Mouse (Mus musculus): ENCODE results near the gene Vtn. TPM values are rescaled to one million over a fixed set of nuclear protein-coding genes. Genes with fewer than 3 reads are reported as not detected.
A peak's percentile ranks its signal among the peaks of the same experiment; 100 is the strongest.

Gene Vtn
- total and polyA plus RNA-seq, 3 experiments: not detected

DNA sequence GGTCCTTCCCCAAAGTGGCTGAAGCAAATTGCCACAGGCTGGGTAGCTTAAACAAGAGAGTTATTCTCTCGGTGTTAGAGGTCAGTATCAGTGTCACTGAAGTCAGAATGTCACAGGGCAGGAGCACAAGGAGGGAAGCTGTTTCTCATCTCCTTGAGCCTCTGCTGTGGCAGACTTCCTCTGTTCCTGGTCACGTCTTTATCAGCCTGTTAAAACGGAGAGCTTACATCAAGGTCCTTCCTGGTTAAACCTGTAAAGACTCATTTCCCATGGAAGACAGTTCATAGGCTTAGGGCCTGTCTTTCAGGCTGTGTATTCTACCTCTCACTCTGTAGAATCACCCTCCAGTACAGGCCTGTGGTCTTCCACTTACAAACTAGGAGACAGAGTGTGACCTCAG, 31.0 kb upstream of the Vtn start:
- DNase-seq (ENCODE audit: low spot score) (no peak), ATAC-seq (ENCODE audit: extremely low read depth, insufficient number of reproducible peaks, low FRiP score, poor library complexity, severe bottlenecking) (no peak)
- Histone ChIP-seq H3K4me1 (ENCODE audit: insufficient read depth, low read depth, low read length) (peaks cover 2% of the 10 kb centered on the region), H3K4me3 (ENCODE audit: low read depth, low read length) (no peak overlapping the region), H3K36me3 (replicated peaks) (no peaks in the 10 kb centered on the region), H3K9me3 (replicated peaks) (no peaks in the 10 kb centered on the region), H3K27me3 (ENCODE audit: insufficient read depth, low read length) (peaks cover 28% of the 10 kb centered on the region)
- no peak for TF ChIP-seq GATA1 (IDR thresholded peaks at IDR 0.05; ENCODE audit: borderline replicate concordance, low read length)
- TF ChIP-seq TAL1 (conservative IDR thresholded peaks at IDR 0.05; ENCODE audit: low read depth, low read length): no peak
- no peak for TF ChIP-seq GATA2 (IDR thresholded peaks at IDR 0.05; ENCODE audit: borderline replicate concordance, low read depth, low read length)
- TF ChIP-seq CTCF (IDR thresholded peaks at IDR 0.05; ENCODE audit: low read depth, low read length): no peak
- TF ChIP-seq POLR2AphosphoS5 (IDR thresholded peaks at IDR 0.05; ENCODE audit: insufficient replicate concordance, low read depth, low read length): no peak

DNA sequence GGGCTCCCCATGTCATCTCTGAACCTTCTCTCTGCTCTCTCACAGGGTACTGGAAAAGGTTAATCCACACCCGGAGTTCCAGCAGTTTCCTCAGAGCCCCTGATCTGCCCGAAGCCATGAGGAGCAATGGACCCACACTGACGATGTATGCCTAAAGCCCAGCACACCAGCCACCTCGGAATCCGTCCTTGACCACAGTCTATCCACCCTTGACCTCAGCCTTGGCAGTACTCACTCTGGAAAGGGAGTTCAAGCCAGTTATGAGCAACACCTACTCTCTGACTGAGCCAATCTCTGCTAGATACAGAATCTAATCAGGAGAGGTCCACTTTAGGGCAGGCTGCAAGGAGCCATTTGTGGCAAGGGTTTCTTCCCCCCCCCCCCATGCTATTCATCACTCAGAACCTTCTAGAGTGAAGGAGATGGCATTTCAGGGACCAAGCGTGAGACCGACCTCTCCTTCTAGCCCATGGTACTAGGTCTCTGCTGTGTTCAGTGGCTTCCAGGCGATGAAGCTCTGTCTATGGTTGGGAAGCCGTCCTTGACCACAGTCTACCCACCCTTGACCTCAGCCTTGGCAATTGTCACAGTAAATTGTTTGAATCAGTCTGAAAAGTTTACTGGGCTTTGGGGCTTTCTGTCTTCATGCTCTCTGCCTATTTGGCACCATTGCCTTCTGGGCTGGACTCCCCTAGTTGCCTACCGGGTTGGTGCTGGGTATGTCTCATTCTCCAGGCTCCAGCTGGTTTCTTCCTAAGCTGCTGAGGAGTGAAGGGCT, 27.4 kb upstream of the Vtn start:
- no peak for DNase-seq (ENCODE audit: low spot score)
- TF ChIP-seq GATA1 (IDR thresholded peaks at IDR 0.05; ENCODE audit: borderline replicate concordance, low read length) (no peak), CTCF (IDR thresholded peaks at IDR 0.05; ENCODE audit: low read depth, low read length) (no peak), GATA2 (IDR thresholded peaks at IDR 0.05; ENCODE audit: borderline replicate concordance, low read depth, low read length) (no peak), POLR2AphosphoS5 (IDR thresholded peaks at IDR 0.05; ENCODE audit: insufficient replicate concordance, low read depth, low read length) (no peak), TAL1 (conservative IDR thresholded peaks at IDR 0.05; ENCODE audit: low read depth, low read length) (no peak)
- ATAC-seq (ENCODE audit: extremely low read depth, insufficient number of reproducible peaks, low FRiP score, poor library complexity, severe bottlenecking): no peak

DNA sequence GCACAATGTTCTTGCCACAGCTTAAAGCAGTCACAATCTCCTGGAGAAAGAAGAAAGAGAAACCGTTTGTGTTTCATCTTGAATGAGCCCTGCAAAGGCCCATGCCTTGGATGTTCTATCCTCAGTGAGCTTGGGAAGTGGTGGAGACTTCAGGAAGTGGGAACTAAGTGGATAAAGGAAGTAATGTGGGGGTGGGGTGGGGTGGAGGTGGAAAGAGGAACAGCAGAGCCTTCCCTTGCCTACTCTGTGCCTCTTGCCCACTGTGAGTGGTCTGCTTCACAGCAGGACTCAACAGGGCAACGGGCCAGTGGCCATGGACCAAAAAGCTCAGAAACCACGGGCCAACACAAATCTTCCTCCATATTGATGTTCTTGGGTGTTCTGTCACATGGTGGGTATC, 23.6 kb upstream of the Vtn start:
- TF ChIP-seq GATA1 (IDR thresholded peaks at IDR 0.05; ENCODE audit: borderline replicate concordance, low read length): no peak
- no peak for TF ChIP-seq GATA2 (IDR thresholded peaks at IDR 0.05; ENCODE audit: borderline replicate concordance, low read depth, low read length)
- TF ChIP-seq CTCF (IDR thresholded peaks at IDR 0.05; ENCODE audit: low read depth, low read length): no peak
- no peak for TF ChIP-seq TAL1 (conservative IDR thresholded peaks at IDR 0.05; ENCODE audit: low read depth, low read length)
- no peak for TF ChIP-seq POLR2AphosphoS5 (IDR thresholded peaks at IDR 0.05; ENCODE audit: insufficient replicate concordance, low read depth, low read length)
- no peak for DNase-seq (ENCODE audit: low spot score)

More for the DNA sequence above, 27.4 kb upstream of the Vtn start:
- H3K9me3 ChIP-seq (replicated peaks): no peaks in the 10 kb centered on the region
- no peaks in the 10 kb centered on the region for H3K36me3 ChIP-seq (replicated peaks)
- H3K4me1 ChIP-seq (ENCODE audit: insufficient read depth, low read depth, low read length): no peaks in the 10 kb centered on the region
- H3K4me3 ChIP-seq (ENCODE audit: low read depth, low read length): no peak overlapping the region
- H3K27me3 ChIP-seq (ENCODE audit: insufficient read depth, low read length): peaks cover 21% of the 10 kb centered on the region

DNA sequence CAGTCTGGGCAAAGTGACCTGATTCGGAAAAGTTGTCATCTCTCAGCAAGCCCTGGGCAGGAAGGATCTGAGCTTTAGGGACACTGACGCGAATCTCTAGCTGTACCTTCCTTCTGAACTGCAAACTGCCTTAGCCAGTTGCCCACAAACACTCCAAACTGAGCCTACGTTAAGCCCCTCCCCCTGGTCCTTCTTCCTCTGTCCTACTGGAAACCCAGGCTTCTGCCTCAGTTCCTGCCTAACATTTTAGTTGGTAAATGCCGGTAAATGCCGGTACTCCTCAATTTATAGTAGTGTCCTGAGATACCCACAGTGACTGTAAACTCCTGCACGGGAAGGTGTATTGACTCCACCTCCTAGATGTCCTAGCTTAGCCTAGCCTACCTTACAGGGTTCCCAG, 15.3 kb upstream of the Vtn start:
- ATAC-seq (ENCODE audit: extremely low read depth, insufficient number of reproducible peaks, low FRiP score, poor library complexity, severe bottlenecking) (no peak), DNase-seq (ENCODE audit: low spot score) (no peak)
- Histone ChIP-seq H3K4me3 (ENCODE audit: low read depth, low read length) (no peak overlapping the region), H3K9me3 (replicated peaks) (no peaks in the 10 kb centered on the region), H3K4me1 (ENCODE audit: insufficient read depth, low read depth, low read length) (no peaks in the 10 kb centered on the region), H3K27me3 (ENCODE audit: insufficient read depth, low read length) (peaks cover 28% of the 10 kb centered on the region), H3K36me3 (replicated peaks) (no peaks in the 10 kb centered on the region)
- TF ChIP-seq TAL1 (conservative IDR thresholded peaks at IDR 0.05; ENCODE audit: low read depth, low read length) (no peak), POLR2AphosphoS5 (IDR thresholded peaks at IDR 0.05; ENCODE audit: insufficient replicate concordance, low read depth, low read length) (no peak), CTCF (IDR thresholded peaks at IDR 0.05; ENCODE audit: low read depth, low read length) (no peak), GATA1 (IDR thresholded peaks at IDR 0.05; ENCODE audit: borderline replicate concordance, low read length) (no peak), GATA2 (IDR thresholded peaks at IDR 0.05; ENCODE audit: borderline replicate concordance, low read depth, low read length) (no peak)

More for the DNA sequence above, 23.6 kb upstream of the Vtn start:
- Histone ChIP-seq H3K9me3 (replicated peaks) (no peaks in the 10 kb centered on the region), H3K4me1 (ENCODE audit: insufficient read depth, low read depth, low read length) (no peaks in the 10 kb centered on the region), H3K4me3 (ENCODE audit: low read depth, low read length) (no peak overlapping the region), H3K36me3 (replicated peaks) (no peaks in the 10 kb centered on the region), H3K27me3 (ENCODE audit: insufficient read depth, low read length) (peaks cover 20% of the 10 kb centered on the region)
- no peak for ATAC-seq (ENCODE audit: extremely low read depth, insufficient number of reproducible peaks, low FRiP score, poor library complexity, severe bottlenecking)

DNA sequence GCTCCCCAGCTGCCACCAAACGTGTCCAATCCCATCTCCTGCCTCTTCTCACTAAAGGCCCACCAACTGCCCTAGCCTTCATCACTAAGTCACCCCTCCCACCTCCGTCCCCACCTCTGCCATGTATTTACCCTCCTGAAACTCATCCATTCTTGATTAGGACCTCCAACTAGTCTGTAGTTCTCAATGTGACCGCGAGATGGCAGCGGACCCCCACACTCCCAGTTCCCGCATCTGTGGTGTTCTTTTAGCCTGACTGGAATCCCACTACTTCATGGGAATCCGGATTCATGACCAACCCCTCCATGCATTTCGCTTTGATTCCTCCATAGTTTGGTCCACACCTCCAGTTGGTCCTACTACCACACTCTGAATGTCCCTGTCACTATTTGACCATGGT, 10.7 kb upstream of the Vtn start:
- Histone ChIP-seq H3K36me3 (replicated peaks) (no peaks in the 10 kb centered on the region), H3K4me3 (ENCODE audit: low read depth, low read length) (no peak overlapping the region), H3K4me1 (ENCODE audit: insufficient read depth, low read depth, low read length) (no peaks in the 10 kb centered on the region; the same call in 1 of the 2 replicates), H3K9me3 (replicated peaks) (no peaks in the 10 kb centered on the region), H3K27me3 (ENCODE audit: insufficient read depth, low read length) (peaks cover 33% of the 10 kb centered on the region)
- peak; percentile 68 for DNase-seq (ENCODE audit: low spot score)
- no peak for ATAC-seq (ENCODE audit: extremely low read depth, insufficient number of reproducible peaks, low FRiP score, poor library complexity, severe bottlenecking)
- TF ChIP-seq GATA1 (IDR thresholded peaks at IDR 0.05; ENCODE audit: borderline replicate concordance, low read length) (no peak), POLR2AphosphoS5 (IDR thresholded peaks at IDR 0.05; ENCODE audit: insufficient replicate concordance, low read depth, low read length) (no peak), CTCF (IDR thresholded peaks at IDR 0.05; ENCODE audit: low read depth, low read length) (peak; percentile 54), TAL1 (conservative IDR thresholded peaks at IDR 0.05; ENCODE audit: low read depth, low read length) (no peak), GATA2 (IDR thresholded peaks at IDR 0.05; ENCODE audit: borderline replicate concordance, low read depth, low read length) (no peak)

DNA sequence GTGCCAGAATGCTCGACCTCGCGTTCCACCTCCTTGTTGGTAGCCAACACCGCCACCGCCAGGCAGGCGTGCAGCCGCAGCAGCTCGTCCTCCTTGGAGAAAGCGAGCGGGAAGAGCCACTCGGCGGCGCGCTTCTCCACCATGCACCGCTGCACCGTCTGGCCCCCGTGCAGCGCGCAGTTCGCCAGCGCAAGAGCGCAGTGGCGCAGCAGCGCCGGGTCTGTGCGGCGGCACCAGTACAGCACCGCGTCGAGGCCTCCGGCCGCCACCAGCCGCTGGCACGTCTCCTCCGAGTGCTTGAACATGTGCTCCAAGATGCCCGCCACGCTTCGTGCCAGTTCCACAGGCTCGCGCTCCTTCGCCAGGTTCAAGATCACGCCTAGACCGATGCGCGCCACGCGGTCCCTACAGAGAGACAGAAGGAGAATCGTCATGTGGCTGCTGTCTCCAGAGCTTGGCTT, 8.1 kb upstream of the Vtn start:
- TF ChIP-seq POLR2AphosphoS5 (IDR thresholded peaks at IDR 0.05; ENCODE audit: insufficient replicate concordance, low read depth, low read length): no peak
- TF ChIP-seq GATA2 (IDR thresholded peaks at IDR 0.05; ENCODE audit: borderline replicate concordance, low read depth, low read length): no peak
- no peak for TF ChIP-seq TAL1 (conservative IDR thresholded peaks at IDR 0.05; ENCODE audit: low read depth, low read length)
- no peak for TF ChIP-seq GATA1 (IDR thresholded peaks at IDR 0.05; ENCODE audit: borderline replicate concordance, low read length)
- TF ChIP-seq CTCF (IDR thresholded peaks at IDR 0.05; ENCODE audit: low read depth, low read length): no peak
- Histone ChIP-seq H3K4me1 (ENCODE audit: insufficient read depth, low read depth, low read length) (no peaks in the 10 kb centered on the region; the same call in 1 of the 2 replicates), H3K9me3 (replicated peaks) (no peaks in the 10 kb centered on the region), H3K27me3 (ENCODE audit: insufficient read depth, low read length) (peaks cover 28% of the 10 kb centered on the region), H3K36me3 (replicated peaks) (no peaks in the 10 kb centered on the region), H3K4me3 (ENCODE audit: low read depth, low read length) (peak overlapping the region; percentile 13; the same call in 1 of the 2 replicates)
- no peak for ATAC-seq (ENCODE audit: extremely low read depth, insufficient number of reproducible peaks, low FRiP score, poor library complexity, severe bottlenecking)
- no peak for DNase-seq (ENCODE audit: low spot score)

All from G1E (cell line).